31 mouse cellular contexts compared by ENCODE assay signal in genomic region chr5:90696064-90696463, GRCm38 (mm10). TPM values are rescaled to one million over a fixed set of nuclear protein-coding genes. Genes with fewer than 3 reads are reported as not detected.
DNase-seq lines count a peak whose midpoint lies in the region; ATAC-seq and TF ChIP-seq lines count a peak whose summit lies in the region.
"Had no signal": no experiment of that assay in that cellular context is flagged by ENCODE, and none has a peak within 500 bp of the region (broad histone marks: within the 10 kb centered on the region; RNA-seq: fewer than 3 reads in every experiment).

No protein-coding gene starts in this region.

- no peaks in the 10 kb centered on the region; a peak in 1 of 4 replicates for H3K27me3 ChIP-seq in MEL (ENCODE audit: control insufficient read depth in 1 of 2, insufficient read depth in 2 of 2, low read length in 2 of 2)
- H3K27me3 ChIP-seq in hindbrain, embryonic 13.5 days = no peaks in the 10 kb centered on the region
- H3K27me3 ChIP-seq: CH12.LX; embryonic facial prominence, embryonic 15.5 days; heart, embryonic 15.5 days; hindbrain, embryonic 12.5 days; limb, embryonic 12.5 days; Patski had no signal

- no peaks in the 10 kb centered on the region; a peak in 1 of 4 replicates for H3K36me3 ChIP-seq in MEL (ENCODE audit: control insufficient read depth in 1 of 2, insufficient read depth in 2 of 2, low read length in 2 of 2)
- no peaks in the 10 kb centered on the region for H3K36me3 ChIP-seq in hindbrain, embryonic 13.5 days
- H3K36me3 ChIP-seq: embryonic facial prominence, embryonic 10.5 days; embryonic facial prominence, embryonic 15.5 days; heart, embryonic 10.5 days; heart, embryonic 15.5 days; hindbrain, embryonic 12.5 days; limb, embryonic 12.5 days had no signal

- TF ChIP-seq POLR2A in MEL (IDR thresholded peaks at IDR 0.05; ENCODE audit: control insufficient read depth in 1 of 2, insufficient read depth in 1 of 2, low read depth in 1 of 2, low read length in 2 of 2, poor library complexity in 1 of 2) = no peak

- DNase-seq in 416B (ENCODE audit: low read depth) = peak; percentile 39
- peak; percentile 11 for DNase-seq in MEL (ENCODE audit: low read depth, low spot score)
- peak; percentile 19 to 29 for DNase-seq in monocyte, adult 2 months (ENCODE audit: low read depth in 1 of 2, low spot score in 2 of 2)
- no peak for DNase-seq in neural tube, embryonic 10.5 days (ENCODE audit: extremely low spot score, low spot score)
- no peak for DNase-seq in right cerebral cortex, postnatal 36 days (ENCODE audit: low spot score in 2 of 2)
- DNase-seq: adrenal gland, postnatal 14 days; cerebellum, adult 2 months; cerebellum, postnatal 14 days; gastrocnemius, postnatal 14 days; heart, adult 11 months; kidney, postnatal 14 days; layer of hippocampus, adult 9-11 months; retina, postnatal 1 day; right cerebral cortex, postnatal 14 days; thymus, postnatal 14 days had no signal

- no peak for TF ChIP-seq RAD21 in MEL (IDR thresholded peaks at IDR 0.05; ENCODE audit: low read depth, low read length)

- no peak overlapping the region for H3K27ac ChIP-seq in MEL (ENCODE audit: control insufficient read depth, low read depth, low read length)
- no peak overlapping the region for H3K27ac ChIP-seq in hindbrain, embryonic 13.5 days
- H3K27ac ChIP-seq: embryonic facial prominence, embryonic 10.5 days; embryonic facial prominence, embryonic 15.5 days; heart, embryonic 10.5 days; heart, embryonic 15.5 days; hindbrain, embryonic 12.5 days; limb, embryonic 12.5 days; liver, embryonic 14.5 days had no signal

- H3K4me2 ChIP-seq in hindbrain, embryonic 13.5 days = no peak overlapping the region
- H3K4me2 ChIP-seq: embryonic facial prominence, embryonic 15.5 days; heart, embryonic 15.5 days; hindbrain, embryonic 12.5 days; limb, embryonic 12.5 days; midbrain, embryonic 11.5 days had no signal

- TF ChIP-seq EP300 in MEL (IDR thresholded peaks at IDR 0.05; ENCODE audit: low read depth in 1 of 2, low read length in 2 of 2) = no peak

- TF ChIP-seq CTCF in MEL (IDR thresholded peaks at IDR 0.05 in 2 of 3, conservative IDR thresholded peaks at IDR 0.05 in 1 of 3; ENCODE audit: control insufficient read depth in 1 of 3, insufficient read depth in 1 of 3, low read depth in 2 of 3, low read length in 3 of 3, poor library complexity in 1 of 3, severe bottlenecking in 1 of 3) = no peak

- H3K4me3 ChIP-seq in MEL (ENCODE audit: control insufficient read depth in 1 of 2, insufficient read depth in 1 of 2, low read depth in 2 of 2, low read length in 2 of 2) = no peak overlapping the region
- H3K4me3 ChIP-seq in hindbrain, embryonic 13.5 days = no peak overlapping the region
- H3K4me3 ChIP-seq: embryonic facial prominence, embryonic 10.5 days; embryonic facial prominence, embryonic 15.5 days; heart, embryonic 10.5 days; heart, embryonic 15.5 days; hindbrain, embryonic 12.5 days; limb, embryonic 12.5 days had no signal

- H3K9ac ChIP-seq in MEL (ENCODE audit: control insufficient read depth, low read depth, low read length, poor library complexity, severe bottlenecking) = no peak overlapping the region
- no peak overlapping the region for H3K9ac ChIP-seq in hindbrain, embryonic 13.5 days
- H3K9ac ChIP-seq: embryonic facial prominence, embryonic 15.5 days; heart, embryonic 15.5 days; hindbrain, embryonic 12.5 days; limb, embryonic 12.5 days; liver, embryonic 14.5 days had no signal

- peak; percentile 88 for ATAC-seq in granulocyte monocyte progenitor cell, adult 5-6 weeks (replicated peaks; ENCODE audit: poor library complexity, severe bottlenecking)
- no peak for ATAC-seq in hindbrain, embryonic 13.5 days (ENCODE audit: low FRiP score)
- ATAC-seq: forebrain, embryonic 14.5 days; intestine, postnatal 0 days; midbrain, embryonic 16.5 days; Patski had no signal

- WGBS in hindbrain, embryonic 13.5 days = 95% methylated on average over 7 of the region's 7 CpGs

- H3K4me1 ChIP-seq in MEL (ENCODE audit: control insufficient read depth in 1 of 2, insufficient read depth in 2 of 2, low read length in 2 of 2) = no peaks in the 10 kb centered on the region
- no peaks in the 10 kb centered on the region for H3K4me1 ChIP-seq in hindbrain, embryonic 13.5 days (replicated peaks)
- H3K4me1 ChIP-seq: heart, embryonic 10.5 days; heart, embryonic 15.5 days; hindbrain, embryonic 12.5 days; limb, embryonic 12.5 days had no signal

- H3K9me3 ChIP-seq in MEL (replicated peaks; ENCODE audit: insufficient read depth, low read length) = no peaks in the 10 kb centered on the region
- no peaks in the 10 kb centered on the region for H3K9me3 ChIP-seq in hindbrain, embryonic 13.5 days
- H3K9me3 ChIP-seq: embryonic facial prominence, embryonic 10.5 days; embryonic facial prominence, embryonic 15.5 days; heart, embryonic 10.5 days; heart, embryonic 15.5 days; hindbrain, embryonic 12.5 days; limb, embryonic 12.5 days had no signal

- no peaks in the 10 kb centered on the region for H3K79me2 ChIP-seq in MEL (ENCODE audit: control insufficient read depth, insufficient read depth, low read length, poor library complexity)

TF ChIP-seq in MEL, 35 proteins besides CTCF, POLR2A, EP300 and RAD21:
- no peak for TF ChIP-seq ETS1 (IDR thresholded peaks at IDR 0.05; ENCODE audit: low read depth, low read length)
- no peak for TF ChIP-seq ELF1 (IDR thresholded peaks at IDR 0.05; ENCODE audit: low read depth, low read length)
- no peak for TF ChIP-seq NELFE (IDR thresholded peaks at IDR 0.05; ENCODE audit: low read depth, low read length)
- TF ChIP-seq POLR2AphosphoS5 (IDR thresholded peaks at IDR 0.05; ENCODE audit: borderline replicate concordance, low read depth, low read length) = no peak
- TF ChIP-seq SIN3A (IDR thresholded peaks at IDR 0.05; ENCODE audit: low read length) = no peak
- TF ChIP-seq ZMIZ1 (IDR thresholded peaks at IDR 0.05; ENCODE audit: low read depth, low read length) = no peak
- TF ChIP-seq RCOR1 (IDR thresholded peaks at IDR 0.05; ENCODE audit: low read depth, low read length) = no peak
- TF ChIP-seq ZKSCAN1 (IDR thresholded peaks at IDR 0.05; ENCODE audit: low read depth, low read length) = no peak
- no peak for TF ChIP-seq POLR2AphosphoS2 (IDR thresholded peaks at IDR 0.05; ENCODE audit: low read length)
- TF ChIP-seq BHLHE40 (IDR thresholded peaks at IDR 0.05; ENCODE audit: borderline replicate concordance, low read depth, low read length) = no peak

RNA-seq across cellular contexts. Expression of gene Rassf6, which starts 55.6 kb away (rescaled TPM):
- not detected in 2 replicates for total RNA-seq in MEL (2012; rRNA removed)
- polyA plus RNA-seq in MEL (2012; ENCODE audit: insufficient read depth in 1 of 2, insufficient read length in 2 of 2, low read depth in 1 of 2, low replicate concordance in 2 of 2, missing spikeins in 1 of 2) = under 1 TPM in 1 of 2 experiments, not detected in 1; 0.39 TPM
- total RNA-seq in granulocyte monocyte progenitor cell, adult 5-6 weeks (2014; fragmentation: Nextera tagmentation) = not detected in 2 replicates
- total RNA-seq in granulocyte monocyte progenitor cell, adult 5-6 weeks (2017) = 0.36 TPM in 1 of 2 replicates, not detected in the other
- polyA plus RNA-seq in hindbrain, embryonic 13.5 days (2015; fragmentation: Nextera tagmentation; extraction: Ambion mirVana) = 0.87 and 1.0 TPM in 2 replicates
- total RNA-seq: gastrocnemius, postnatal 14 days; heart, postnatal 25 days had no signal

Comparison
In these comparisons a context has a peak if more than half of its experiments do, and no peak if none do; other contexts are left out.
1. DNase-seq: peak in 416B (single experiment), MEL (single experiment) and monocyte, adult 2 months (2 of 2); none in neural tube, embryonic 10.5 days (single experiment) and right cerebral cortex, postnatal 36 days (0 of 2).